Mouse (Mus musculus): ENCODE measurements at regions not wholly inside any gene's neighbourhood (a gene's known extent, or its start where the extent isn't known, plus 50 kb on each side); places are given as distances from the start of the nearest gene placed in this dataset.

DNA sequence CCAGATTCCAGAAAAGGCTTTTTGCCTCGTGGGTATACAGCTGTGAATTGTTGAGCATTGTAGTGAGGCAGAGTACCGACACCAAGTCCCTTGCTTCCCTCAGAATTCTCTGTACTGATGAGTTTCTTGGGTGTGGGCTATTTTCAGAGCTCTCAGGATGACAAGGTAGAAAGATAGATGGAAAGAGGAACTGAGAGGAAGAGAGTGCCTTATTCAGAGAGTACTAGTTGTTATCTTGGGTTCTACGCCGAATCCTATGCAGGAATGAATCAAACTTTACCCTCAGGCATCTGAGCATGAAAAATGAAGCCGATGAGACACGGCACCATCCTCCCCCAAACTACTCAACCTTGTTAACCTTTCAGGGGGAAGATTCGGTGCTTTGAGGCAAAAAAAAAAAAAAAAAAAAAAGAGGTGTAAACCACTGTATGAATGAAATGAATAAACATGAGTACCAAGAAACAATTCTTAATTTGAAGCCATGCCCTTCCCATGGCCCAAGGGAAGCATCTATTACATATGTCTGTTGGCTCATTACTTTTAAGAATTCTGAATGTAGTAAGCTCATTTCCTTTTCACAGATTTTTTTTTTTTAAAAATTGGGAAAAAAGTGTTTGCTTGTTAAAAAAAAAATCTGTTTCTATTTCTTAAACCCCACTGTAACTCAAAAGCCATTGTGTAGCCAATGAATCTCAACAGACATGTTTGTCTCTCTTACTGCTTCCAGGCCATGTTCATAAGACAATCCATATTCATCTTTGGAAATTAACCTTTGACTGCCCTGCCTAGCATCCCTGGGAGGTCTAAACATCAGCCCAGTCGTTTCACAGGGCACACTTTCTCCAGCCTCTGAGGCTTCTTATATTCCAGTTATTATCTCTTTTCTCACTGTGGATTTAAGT, 1435.8 kb upstream of the A1bg start (continued):
- TF ChIP-seq POLR2AphosphoS2 (IDR thresholded peaks at IDR 0.05; ENCODE audit: low read depth, low read length) (no peak), JUND (conservative IDR thresholded peaks at IDR 0.05; ENCODE audit: low read depth, low read length) (peak; percentile 92), IRF4 (IDR thresholded peaks at IDR 0.05; ENCODE audit: low read depth, low read length) (peak; percentile 99), SIN3A (IDR thresholded peaks at IDR 0.05; ENCODE audit: low read length) (peak; percentile 79; the same call in 1 of the 2 replicates), UBTF (IDR thresholded peaks at IDR 0.05; ENCODE audit: low read depth, low read length) (no peak), ZKSCAN1 (IDR thresholded peaks at IDR 0.05; ENCODE audit: borderline replicate concordance, low read depth, low read length) (no peak; the same call in 1 of the 2 replicates), POLR2A (IDR thresholded peaks at IDR 0.05; ENCODE audit: low read depth, low read length) (no peak), EP300 (IDR thresholded peaks at IDR 0.05; ENCODE audit: low read length) (peak; percentile 99), ETS1 (conservative IDR thresholded peaks at IDR 0.05; ENCODE audit: low read depth, low read length) (peak; percentile 97), CTCF (conservative IDR thresholded peaks at IDR 0.05 in 1 of 2, IDR thresholded peaks at IDR 0.05 in 1 of 2; ENCODE audit: low read depth in 2 of 2, low read length in 2 of 2) (no peak), ZNF384 (IDR thresholded peaks at IDR 0.05; ENCODE audit: low read depth, low read length) (peak; percentile 99), SMC3 (IDR thresholded peaks at IDR 0.05; ENCODE audit: low read depth, low read length) (peak; percentile 50), TBP (conservative IDR thresholded peaks at IDR 0.05; ENCODE audit: low read depth, low read length) (0 out of 2 replicates have a peak, but pooled peaks have one; percentile 2), HCFC1 (IDR thresholded peaks at IDR 0.05; ENCODE audit: low read depth, low read length) (no peak), TCF12 (IDR thresholded peaks at IDR 0.05; ENCODE audit: low read depth, low read length) (peak; percentile 94), PAX5 (IDR thresholded peaks at IDR 0.05; ENCODE audit: low read length) (no peak), ZC3H11A (IDR thresholded peaks at IDR 0.05; ENCODE audit: low read depth, low read length) (no peak), USF2 (conservative IDR thresholded peaks at IDR 0.05; ENCODE audit: low read depth, low read length) (no peak)

DNA sequence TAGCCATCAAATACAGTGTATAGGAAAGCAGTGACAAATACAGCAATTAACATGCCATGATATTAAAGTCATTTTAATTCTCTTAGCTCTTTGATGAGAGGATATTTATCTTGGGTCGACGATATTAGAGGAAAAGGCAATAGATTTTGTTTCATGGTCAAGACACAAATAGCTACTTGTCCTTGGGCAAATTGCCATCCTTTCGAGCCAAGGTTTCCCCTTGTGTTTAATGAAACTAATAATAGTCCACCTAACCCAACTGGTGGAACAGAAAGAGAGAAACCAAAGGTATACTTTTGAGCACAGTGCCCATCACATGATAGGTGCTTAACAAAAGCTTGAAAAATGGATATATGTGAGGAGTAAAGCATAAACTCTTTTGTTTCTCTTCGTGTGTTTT, 1431.0 kb upstream of the A1bg start:
- dilution Hi-C loops (cut with MboI; ENCODE audit: extremely low pct_ligation_motif_present, extremely low pct_unique_long_range_greater_than_20kb, low sequenced_read_pairs) (no loop called here), in situ Hi-C loops (cut with MboI; ENCODE audit: low pct_ligation_motif_present, low pct_unique_long_range_greater_than_20kb, low sequenced_read_pairs) (no loop called here)
- Histone ChIP-seq H3K27ac (ENCODE audit: insufficient read depth, low read depth) (no peak overlapping the region; the same call in 1 of the 2 replicates), H3K36me3 (replicated peaks in 1 of 2; ENCODE audit: control insufficient read depth in 1 of 2, insufficient read depth in 1 of 2, low read length in 1 of 2) (no peaks in the 10 kb centered on the region), H3K9me3 (replicated peaks; ENCODE audit: low read length) (peaks cover 4% of the 10 kb centered on the region), H3K4me3 (replicated peaks in 1 of 3; ENCODE audit: low read depth in 2 of 3, low read length in 2 of 3, poor library complexity in 1 of 3) (no peak overlapping the region), H3K4me1 (ENCODE audit: control insufficient read depth in 1 of 2, insufficient read depth in 2 of 2) (peaks cover 17 to 72% of the 10 kb centered on the region in 2 experiments), H3K4me2 (ENCODE audit: insufficient read depth, low read depth, poor library complexity, severe bottlenecking) (peak overlapping the region; percentile 21), H3K79me2 (replicated peaks; ENCODE audit: control insufficient read depth, extremely low read depth, insufficient read depth, poor library complexity, severe bottlenecking) (peaks cover 2% of the 10 kb centered on the region; the same call in 1 of the 2 replicates), H3K27me3 (replicated peaks) (no peaks in the 10 kb centered on the region), H3K9ac (ENCODE audit: insufficient read depth, low read depth) (no peak overlapping the region)
- TF ChIP-seq RCOR1 (conservative IDR thresholded peaks at IDR 0.05; ENCODE audit: low read depth, low read length) = no peak
- no peak for TF ChIP-seq CHD2 (IDR thresholded peaks at IDR 0.05; ENCODE audit: low read length)
- TF ChIP-seq PAX5 (IDR thresholded peaks at IDR 0.05; ENCODE audit: low read length) = no peak
- TF ChIP-seq USF1 (IDR thresholded peaks at IDR 0.05; ENCODE audit: low read depth, low read length) = no peak
- TF ChIP-seq MAX (IDR thresholded peaks at IDR 0.05; ENCODE audit: low read length) = no peak
- no peak for TF ChIP-seq ZNF384 (IDR thresholded peaks at IDR 0.05; ENCODE audit: low read depth, low read length)
- no peak for TF ChIP-seq IRF4 (IDR thresholded peaks at IDR 0.05; ENCODE audit: low read depth, low read length)
- TF ChIP-seq ZC3H11A (IDR thresholded peaks at IDR 0.05; ENCODE audit: low read depth, low read length) = no peak
- TF ChIP-seq GABPA (IDR thresholded peaks at IDR 0.05; ENCODE audit: insufficient replicate concordance, low read depth, low read length) = no peak
- no peak for TF ChIP-seq HCFC1 (IDR thresholded peaks at IDR 0.05; ENCODE audit: low read depth, low read length)
- DNase-seq (ENCODE audit: extremely low read depth) = no peak
